Mouse (Mus musculus) cerebellum, adult 18-20 months (tissue): ENCODE measurements around the gene Myog.

Experiments
- DNase-seq, 2 experiments: peaks; one replicate each; pipeline ENCODE4 v3.0.0; 2021

Myog gene

DNA sequence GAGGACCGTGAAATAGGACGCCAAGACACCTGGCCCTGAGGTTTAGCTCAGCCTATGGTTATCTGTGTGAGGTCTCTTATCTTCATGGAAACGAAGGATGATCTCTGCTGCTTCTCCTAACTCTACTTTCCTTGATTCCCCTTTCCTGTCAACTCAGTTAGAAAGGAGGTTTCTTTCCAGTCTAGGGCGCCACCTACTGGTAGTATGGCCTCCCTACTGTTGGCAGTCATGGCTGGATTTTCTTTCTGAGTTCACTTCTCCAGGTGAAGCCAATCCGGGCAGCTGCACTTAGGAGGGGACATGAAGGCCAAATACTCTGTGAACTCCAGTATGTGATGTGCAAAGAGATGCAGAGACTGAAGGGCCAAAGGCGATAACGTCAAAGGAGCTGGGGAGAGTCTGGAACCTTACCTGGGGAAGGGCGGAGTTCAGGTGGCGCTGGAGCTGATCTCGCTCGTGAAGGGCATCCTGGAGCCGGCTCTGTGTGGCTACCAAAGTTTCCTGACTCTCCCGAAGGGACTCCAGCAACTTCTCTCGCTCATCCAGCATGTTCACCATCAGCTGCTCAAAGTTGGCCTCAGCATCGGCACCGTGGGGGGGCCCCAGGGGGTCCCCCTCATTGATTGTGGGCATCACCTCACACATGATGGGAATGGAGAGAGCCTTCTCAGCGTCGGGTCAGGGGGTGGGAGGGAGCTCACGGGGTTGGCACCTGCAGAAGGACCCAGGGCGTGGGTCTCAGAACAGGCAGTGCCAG, 42.3 kb downstream of the Myog start:
- peak; percentile 89 for DNase-seq

DNA sequence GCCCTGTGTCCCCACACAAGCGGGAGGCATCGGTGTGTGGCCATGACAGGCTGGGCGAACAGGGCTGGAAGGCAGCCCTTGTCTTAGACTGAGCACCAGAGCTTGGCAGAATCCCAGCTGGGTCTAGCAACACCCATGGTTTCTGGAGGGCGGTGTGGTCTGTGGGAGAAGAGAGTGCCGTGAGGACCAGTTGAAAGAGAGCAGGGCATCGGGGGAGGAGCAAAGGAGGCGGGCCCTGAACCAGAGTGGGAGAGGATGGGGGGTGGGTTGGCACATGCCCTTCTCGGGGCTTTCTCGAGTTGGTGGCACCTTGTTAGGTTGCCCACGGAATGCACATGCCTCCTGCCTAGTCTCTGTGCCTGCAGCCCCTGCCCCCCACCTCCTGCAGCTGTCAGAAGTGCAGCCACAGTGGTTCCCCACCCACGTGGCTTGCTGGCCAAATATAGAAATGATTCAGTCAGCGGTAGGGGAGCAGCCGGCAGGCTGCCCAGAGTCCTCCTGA, 43.0 kb downstream of the Myog start, which contains the start of gene Ppfia4:
Ppfia4 (minus strand) TSS at position 159 of the 502 bp plus-strand sequence.
- DNase-seq, result peak; percentile 72 to 73

DNA sequence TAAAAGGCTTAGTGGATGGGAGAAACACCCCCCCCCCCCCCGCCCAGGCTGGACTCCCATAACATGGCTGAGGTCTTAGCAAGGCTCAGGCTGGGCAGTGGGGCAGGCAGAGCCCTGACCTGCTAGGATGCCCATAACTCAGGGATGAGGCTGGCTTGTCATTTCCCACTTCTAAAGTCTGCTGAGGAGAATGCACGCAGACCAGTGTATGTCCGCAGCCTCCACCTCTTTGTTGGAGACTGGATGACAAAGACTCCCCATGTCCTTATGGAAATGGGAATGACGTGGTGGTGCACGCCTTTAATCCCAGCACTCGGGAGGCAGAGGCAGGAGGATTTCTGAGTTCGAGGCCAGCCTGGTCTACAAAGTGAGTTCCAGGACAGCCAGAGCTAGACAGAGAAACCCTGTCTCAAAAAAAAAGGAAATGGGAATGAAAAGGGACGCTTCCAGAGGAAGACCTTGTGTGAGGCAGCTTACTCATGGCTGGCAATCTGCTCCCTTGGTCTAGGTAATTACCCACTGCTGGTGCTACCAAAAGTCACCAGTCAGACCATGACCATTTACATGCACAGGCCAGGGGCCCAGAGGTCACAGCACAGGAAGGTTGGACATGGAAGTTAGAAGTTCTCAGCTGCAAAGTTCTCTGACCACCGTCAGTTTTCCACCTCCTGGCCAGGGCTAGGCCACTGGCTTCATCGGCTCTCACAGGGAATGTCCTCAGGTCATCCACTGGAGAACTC, 43.8 kb downstream of the Myog start:
- DNase-seq, result peak in 1 of 2 experiments; percentile 41

DNA sequence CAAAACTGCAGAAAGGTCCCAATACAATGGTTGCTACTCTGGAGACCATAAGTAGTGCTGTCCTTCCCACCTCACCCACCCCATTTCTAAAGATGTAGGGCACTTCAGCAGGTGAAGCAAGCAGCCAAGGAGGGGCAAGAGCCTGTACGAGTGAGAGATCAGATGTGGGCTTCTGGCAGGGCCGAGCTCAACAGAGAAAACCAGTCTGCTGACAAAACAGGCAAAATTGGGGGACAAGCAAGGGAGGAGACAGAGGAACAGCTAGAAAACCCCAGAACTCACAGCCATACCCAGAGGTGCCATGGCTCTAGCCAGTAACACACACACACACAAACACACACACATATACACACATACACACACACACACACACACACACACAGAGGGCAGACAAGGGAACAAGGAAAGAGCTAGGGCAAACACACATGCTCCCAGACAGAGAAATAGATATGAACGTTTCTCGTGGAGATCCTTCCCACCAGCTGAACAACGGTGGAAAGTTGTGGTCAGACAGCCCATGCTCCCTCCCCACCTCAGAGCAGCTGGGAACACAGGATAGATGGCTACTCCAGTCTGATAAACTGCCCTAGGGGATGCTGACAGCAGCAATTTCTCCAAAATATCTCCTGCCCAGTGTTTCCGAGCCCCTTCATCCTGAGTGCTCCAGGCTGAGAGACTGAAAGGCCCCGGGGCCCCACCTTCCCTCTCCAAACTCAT, 44.5 kb downstream of the Myog start:
- peak; percentile 11 to 42 for DNase-seq

DNA sequence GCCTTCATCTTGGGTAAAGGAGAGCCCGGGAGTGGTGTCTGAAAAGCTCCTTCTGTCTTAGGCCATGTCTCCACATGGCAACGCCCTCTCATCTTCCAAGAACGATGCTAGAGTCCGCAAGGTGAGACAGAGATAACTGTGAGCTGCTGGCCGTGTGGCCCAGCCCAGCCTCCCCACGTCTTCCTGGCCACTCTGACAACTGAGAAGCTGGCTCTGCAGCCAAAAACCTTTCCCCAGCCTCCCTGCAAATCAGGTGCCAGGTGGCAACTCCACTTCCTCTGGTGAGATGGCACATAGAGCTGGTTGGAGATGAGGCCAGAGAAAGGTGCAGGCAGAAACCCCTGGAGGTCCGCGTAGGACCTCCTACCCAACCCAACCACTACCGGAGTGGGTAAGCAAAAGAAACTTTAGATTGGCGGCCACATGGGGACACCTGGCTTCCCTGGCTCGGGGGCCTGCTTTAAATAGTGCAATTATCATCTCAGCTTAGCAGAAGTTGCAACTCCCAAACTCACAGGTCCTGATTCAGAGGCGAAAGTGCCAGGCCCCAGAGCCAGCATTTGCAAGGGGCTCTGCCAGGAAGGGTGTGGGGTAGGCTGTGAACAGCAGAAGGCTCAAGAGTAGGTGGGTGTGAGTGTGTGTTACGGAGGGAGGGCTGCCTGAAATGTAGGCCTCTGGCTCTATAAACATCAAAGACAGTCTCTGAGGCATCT, 45.6 kb downstream of the Myog start:
- DNase-seq, result peak; percentile 86 to 93

DNA sequence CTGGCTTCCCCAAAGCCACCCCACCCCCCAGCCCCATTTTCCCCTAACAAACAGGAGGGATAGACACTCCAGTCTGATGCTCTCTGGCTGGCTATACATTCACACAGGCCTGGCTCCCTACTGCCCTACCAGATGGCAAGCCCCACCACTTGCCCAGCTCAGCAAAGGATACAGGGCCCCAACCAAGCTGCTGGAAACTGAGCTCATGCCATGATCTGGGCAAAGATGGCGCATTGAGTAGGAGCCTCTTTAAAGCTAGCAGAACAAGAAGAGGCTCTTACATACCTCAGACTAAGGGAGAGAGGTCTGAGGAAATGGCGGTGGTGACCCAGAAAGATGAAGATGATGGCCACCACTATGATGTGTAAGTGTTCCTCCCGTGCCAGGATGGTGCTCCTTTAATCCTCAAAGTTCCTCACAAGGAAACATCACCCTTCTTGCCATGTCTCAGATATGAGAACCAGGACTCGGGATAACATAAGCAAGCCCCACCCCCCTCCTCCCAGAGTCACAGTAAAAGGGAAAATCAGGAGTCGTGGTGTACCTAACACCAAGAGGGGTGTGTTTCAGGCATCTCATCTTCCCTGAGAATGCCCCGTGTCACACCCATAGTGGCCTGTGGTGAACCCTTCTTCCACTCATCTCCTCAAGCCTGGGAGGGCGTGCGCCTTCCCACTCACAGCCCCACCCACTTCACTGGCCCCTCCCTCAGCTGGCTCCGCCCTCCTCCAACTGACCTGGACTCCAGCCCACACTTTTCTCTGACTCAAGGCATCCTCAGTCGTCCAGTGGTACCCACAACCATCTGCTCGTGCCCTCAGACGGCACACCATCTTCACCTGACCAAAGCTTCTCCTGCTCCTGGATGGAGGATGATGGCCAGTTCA, 46.4 kb downstream of the Myog start:
- DNase-seq, result peak; percentile 79 to 86

DNA sequence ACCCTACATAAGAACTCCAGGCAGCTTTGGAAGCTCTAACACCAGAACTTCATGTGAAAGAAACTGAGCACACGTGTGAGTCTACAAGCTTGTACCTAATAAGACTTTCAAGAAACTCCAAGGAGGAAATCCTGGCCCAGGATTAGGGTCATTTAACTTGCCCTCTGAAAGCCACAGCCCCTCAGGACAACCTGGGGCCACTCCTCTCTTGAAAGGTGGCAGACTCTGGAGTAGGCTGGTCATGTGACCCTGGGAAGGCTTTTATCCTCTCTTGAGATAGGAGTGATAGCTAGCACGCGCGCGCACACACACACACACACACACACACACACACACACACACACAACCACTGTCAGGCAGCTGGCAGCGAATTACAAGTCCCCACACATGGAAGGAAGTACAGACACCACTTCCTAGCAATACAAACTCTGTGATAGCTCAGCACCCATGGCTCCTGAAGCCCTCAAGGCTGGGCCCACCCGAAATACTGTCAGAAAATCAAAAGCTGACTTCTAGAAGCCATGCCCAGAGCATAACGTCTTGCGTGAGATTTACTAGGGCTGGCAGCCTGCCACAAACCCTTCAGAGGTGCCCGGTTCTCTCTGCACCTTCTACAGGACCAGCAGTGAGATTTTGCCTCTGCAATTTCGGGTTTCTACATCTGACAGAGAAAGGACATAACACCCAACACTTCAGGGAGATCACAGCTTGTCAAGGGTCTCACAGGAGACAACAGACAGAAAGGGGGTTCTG, 47.3 kb downstream of the Myog start:
- peak in 1 of 2 experiments; percentile 60 for DNase-seq

DNA sequence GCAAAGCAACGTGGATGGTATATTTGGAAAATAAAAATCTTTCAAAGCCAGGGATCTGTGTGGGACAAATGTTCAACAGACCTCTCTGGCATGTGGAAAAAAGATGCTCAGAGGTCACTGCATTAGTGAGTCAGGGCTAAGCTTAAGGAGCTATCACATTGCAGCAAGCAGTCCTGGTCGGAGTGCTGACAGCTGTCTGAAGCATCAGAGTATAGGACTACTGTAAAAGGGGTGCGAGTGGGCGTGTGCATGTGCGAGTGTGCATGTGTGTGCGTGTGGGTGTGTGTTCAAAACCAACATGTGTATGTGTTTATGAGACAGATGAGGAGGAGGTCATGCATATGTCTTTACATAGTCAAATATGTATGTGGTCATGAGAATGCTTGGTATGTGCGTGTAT, 49.4 kb downstream of the Myog start:
- peak in 1 of 2 experiments; percentile 19 for DNase-seq

DNA sequence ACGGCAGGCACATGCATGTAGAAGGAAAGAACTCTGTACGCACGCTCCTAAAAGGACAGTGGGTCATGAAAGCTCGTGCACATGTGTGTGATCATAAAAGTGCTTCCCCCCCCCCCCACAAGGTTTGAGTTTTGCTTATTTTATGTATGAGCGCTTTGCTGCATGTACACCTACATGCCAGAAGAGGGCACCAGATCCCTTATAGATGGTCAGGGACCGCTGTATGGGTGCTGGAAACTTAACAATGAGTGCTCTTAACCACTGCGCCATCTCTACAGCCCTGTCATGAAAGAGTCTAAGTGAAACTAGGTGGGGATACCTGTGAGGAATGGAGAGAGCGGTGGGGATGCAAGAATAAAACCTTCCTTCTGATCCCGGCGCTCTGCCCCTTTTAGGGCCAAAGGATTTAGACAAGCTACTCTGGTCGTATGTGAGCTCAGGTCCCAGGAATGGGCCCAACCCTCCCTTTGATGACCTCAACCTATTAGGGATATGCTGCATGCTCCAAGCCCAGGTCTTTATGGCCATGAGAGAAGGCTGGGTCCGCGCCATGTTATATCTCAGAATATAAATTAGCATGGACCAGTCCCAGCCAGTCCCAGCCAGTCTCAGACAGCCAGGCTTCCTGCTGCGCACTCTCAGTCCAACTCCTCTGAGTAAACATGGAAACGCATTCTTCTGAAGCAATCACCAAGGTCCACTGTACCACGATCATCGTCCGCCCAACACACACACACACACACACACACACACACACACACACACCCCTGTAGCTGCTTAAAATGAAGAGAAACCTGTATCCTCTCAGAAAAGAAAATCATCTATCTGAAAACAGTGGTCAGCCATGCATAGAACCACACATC, 50.2 kb downstream of the Myog start:
- DNase-seq, result peak in 1 of 2 experiments; percentile 28

DNA sequence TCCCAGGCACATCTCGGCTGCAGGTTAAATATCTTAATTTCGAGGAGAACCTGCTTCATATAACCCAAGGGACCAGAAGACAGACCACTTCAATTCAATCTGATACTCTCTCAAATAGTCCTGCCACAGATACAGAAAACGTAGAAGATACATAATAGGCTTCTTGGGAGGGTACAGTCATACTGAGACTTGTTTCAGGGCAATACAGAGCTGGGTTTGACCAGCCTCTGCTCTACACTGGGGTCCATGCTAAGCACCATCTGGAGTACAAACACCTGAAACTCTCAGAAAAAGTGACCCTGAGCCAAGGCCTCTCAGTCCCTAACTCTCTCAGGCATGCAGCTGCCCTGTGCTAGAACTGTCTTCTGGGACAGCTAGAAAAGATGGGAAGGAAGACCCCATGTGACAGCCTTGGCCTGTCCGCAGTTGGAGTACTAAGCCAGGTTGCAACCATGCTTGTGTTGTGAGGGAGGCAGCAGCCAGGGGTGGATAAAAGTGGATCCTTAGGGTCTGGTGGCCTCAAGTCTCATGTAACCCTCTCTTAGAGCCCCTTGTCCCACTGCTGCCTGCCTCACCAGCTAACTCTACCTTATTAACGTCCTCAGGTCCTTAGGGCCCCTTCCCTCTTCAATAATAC, 52.0 kb downstream of the Myog start:
- DNase-seq, result no peak
